Mouse (Mus musculus) cerebellum, postnatal 25 days (tissue): ENCODE results near the gene Cdc42ep2.
A peak's percentile ranks its signal among the peaks of the same experiment; 100 is the strongest.

Experiments
- DNase-seq, 2 experiments: peaks; one replicate each; pipeline ENCODE4 v3.0.0; 2021; ENCODE audit warnings: mixed read lengths in 2 of 2

Gene Cdc42ep2

DNA sequence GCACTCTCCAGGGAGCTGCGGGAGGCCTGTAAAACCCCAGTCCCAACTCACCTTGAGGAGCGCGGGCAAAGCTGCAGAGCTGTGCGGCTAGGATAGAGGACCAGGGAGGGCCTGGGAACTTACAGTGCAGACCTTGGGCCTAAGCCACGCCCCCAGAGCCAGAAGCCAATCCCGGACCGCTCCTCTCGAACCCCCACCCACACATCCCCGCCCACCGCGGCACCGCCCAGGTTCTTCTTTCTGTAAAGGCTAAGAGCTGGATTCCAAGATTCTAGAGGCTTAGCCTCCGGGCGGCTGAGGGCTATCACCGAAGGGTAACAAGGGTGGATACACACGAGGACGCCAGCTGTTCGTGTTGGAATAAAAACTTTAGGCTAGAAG, at the start of gene Cdc42ep2:
Gene Cdc42ep2, minus strand, starts transcription at position 104 of the 381 bp plus-strand sequence.
- DNase-seq = peak; percentile 96 to 99

- no peak for DNase-seq
These were observed 43.0 kb upstream of the Cdc42ep2 start for GRCm38 (mm10) chr19:5967664-5968063.

- no peak for DNase-seq
These were observed 42.2 kb upstream of the Cdc42ep2 start for GRCm38 (mm10) chr19:5966786-5967185.

DNA sequence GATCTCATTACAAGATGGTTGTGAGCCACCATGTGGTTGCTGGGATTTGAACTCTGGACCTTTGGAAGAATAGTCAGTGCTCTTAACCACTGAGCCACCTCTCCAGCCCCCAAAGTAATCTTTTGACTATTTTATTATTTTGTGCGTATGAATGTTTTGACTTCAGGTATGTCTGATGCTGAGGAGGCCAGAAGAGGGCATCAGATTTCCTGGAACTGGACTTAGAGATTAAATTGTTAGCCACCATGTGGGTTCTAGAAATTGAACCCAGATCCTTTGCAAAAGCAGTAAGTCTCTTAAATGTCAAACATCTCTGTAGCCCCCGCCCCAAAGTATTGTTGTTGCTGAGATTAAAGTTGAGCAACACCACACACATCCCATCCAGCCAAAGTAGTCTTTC, 41.3 kb upstream of the Cdc42ep2 start:
- no peak for DNase-seq

DNA sequence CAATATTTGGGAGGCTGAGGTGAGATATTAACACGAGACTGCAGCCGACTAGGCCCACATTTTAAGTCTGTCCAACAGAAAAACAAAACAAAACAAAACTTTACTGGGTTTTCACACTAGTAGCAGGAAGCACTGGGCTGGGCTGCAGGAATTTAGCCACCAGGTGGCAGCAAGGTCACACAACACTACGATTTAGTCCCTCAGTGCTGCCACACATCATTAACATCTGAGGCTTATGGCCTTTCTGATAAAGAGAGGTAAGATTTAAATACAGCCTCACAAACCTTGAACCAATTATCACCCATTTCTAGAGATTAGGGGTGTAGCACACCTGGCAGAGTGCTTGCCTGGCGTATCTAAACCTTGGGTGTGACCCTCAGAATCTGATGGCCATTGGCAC, 40.7 kb upstream of the Cdc42ep2 start:
- DNase-seq = peak; percentile 81 to 86

GRCm38 (mm10) chr19:5964804-5965203, 40.2 kb upstream of the Cdc42ep2 start:
- no peak for DNase-seq

DNA sequence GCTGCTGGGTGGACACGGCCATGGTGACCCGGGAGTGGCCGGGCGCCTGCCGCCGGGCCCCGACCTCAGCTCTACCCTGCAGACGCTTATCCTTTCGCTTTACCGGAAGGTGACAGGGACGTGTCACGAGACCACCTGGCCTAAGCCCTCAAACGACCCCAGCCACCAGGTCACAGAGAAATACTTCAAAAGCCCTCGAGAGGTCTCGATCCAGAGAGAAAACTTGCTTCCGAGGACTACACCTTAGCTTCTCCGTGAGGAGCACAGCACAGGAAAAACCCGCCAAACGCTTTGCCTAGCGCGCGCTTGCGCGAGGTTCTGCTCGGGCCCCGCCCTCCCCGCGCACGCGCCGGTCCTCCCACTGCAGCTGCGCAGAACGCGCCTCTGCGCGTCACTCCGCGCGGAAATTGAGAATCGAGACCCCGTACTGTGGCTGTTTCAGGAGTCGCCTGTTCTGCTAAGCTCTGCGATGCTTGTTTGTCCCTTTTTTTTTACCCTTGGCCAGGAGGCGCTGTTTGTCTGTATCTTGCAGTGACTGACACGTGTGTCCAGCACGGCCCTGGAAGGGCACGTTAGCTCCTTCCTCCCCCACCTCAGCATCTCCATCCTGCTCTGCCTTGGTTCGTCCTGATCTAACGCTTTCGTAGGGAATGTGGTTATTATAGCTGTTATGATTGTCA, 39.4 kb upstream of the Cdc42ep2 start, which contains the start of gene Pola2:
Gene Pola2, minus strand, starts transcription at position 320 of the 680 bp plus-strand sequence.
- DNase-seq = peak; percentile 92 to 94

GRCm38 (mm10) chr19:5962651-5963050, 38.0 kb upstream of the Cdc42ep2 start:
- no peak for DNase-seq

GRCm38 (mm10) chr19:5957371-5957770, 32.8 kb upstream of the Cdc42ep2 start:
- DNase-seq = no peak

DNA sequence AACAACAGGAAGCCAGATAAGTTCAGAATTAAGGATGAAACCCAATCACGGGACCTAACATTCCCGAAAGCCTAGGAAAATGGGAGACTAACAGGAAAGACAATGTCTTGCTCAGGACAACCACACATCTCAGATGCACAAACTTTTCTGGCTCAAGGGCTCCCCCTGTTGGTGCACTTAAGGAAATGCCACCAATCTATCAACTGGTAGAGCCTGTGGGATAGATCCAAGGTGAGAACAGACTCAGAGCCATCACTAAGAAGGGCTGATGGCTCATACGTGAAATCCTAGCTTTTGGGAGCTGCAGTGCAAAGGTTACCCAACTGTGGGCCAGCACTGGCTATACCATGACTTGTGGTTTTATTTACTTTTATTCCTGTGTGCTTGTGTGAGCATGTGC, 32.1 kb upstream of the Cdc42ep2 start:
- DNase-seq = peak; percentile 91

DNA sequence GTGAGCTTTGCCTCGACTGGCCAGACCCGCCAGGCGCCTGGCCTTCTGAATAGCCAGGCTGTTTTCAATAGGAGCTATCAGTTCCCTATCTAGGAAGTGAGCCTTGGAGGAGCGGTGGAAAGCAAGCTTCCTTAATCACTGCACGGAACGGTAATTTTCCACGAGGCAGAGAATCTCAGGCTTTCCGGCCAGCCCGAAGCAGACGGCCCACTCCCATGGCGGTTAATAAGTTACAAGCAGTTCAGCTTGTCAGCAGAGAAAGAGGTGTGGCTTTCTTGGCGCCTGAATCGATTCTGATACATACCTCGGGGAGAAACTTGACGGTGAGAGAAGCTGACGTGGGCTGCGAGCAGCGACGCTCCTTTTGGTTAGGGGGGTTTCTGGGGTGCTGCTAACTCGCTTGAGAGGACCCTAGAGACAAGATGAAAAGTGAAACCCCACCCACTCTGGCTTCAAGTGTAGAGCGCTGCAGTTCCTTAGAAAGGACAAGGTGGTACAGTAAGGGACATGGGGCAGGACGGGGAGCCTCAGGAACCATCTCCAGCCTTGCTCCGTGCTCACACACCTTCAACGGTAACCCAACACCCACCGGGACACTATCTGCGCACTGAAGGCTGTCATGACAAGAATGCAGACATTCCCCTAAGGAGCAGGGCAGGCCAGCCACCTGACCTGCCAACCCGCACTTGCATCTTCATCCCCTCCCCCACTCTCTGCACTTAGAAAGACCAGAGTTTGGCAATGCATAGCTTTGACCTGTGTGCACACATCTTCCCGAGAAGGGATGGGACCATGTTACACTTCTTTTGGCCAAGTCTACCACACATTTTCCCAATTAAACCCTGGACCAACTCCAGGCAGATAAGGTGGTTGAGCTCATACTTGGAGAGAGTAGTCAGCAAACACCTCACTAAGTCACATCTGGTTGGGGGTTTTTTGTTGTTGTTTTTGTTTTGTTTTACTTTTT, 31.4 kb upstream of the Cdc42ep2 start:
- no peak for DNase-seq

DNA sequence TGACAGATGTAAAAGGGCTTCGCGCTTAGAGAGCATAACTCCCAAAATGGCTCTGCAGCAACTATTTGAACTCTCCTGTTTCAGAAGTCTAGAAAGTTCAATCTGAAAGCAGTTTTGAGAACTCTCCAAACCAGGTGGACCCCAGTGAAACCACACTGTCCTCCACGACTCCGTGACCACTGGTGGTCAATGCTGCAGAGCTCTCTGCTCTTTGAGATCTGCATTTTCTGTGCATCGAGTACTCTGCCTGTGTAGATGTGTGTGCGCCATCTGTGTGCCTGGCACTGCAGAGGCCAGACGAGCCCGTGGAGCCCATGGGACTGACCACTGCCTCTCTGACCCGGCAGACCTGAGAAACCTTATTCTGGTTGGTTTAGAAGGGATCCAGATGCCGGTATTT, 30.3 kb upstream of the Cdc42ep2 start:
- no peak for DNase-seq

DNA sequence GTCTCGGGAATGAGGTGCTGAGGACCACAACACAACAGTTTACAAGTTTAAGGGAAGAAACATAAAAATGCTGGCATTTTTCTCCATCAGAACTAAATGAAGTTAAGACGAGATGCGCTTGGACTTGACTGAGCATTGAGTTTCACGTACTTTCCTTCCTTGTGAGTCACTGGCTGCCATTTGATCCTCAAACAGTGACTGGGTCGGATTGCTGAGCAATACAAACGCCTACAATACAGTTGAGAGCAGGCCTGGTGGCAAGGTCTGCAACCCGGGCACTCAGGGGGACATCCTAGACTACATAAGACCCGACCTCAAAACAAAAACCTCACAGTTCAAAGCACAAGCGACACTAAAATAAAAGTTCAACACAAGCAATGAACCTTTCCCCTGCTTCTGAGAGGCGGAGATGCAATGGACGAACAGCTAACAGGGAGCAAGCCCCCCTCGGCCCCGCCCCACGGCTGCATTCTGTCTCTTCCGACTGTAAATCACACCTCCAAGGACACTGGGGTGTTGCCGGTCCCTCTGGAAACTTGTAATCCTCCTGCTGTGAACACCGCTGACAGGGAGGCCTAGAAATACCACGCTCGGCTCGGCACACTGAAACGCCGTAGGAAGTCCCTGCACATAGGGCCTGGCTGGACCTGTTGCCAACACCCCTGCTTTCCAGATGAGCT, 29.6 kb upstream of the Cdc42ep2 start:
- DNase-seq = no peak

- no peak for DNase-seq
These were observed 28.7 kb upstream of the Cdc42ep2 start for GRCm38 (mm10) chr19:5953201-5953770.

DNA sequence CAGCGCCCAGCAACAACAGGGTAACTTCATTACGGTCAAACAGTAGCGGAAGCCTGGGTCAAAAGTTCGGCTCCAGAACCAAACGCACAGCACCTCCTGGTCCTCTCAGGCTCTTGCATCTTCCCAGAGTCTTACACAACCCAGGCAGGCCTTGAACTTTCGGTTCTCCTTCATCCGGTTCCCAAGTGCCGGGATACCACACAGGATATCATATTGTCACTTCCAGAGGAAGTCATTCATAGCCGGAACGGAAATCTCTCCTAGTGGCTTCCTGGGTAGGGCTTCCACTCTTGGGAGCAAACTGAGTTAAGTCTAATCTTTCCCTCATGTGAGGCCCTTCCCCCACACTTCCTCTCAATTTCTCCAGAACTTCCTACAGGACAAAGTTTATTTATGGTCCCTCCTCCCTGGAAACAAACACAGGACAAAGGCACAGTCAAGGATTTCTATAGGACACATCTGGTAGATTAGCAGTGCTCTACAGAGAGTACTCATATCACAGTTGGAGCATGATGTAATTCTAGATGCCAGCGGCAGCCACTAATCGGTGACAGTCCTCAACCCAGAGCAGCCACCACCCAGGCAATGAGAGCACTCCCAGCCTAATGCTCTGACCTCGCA, 27.6 kb upstream of the Cdc42ep2 start:
- no peak for DNase-seq

DNA sequence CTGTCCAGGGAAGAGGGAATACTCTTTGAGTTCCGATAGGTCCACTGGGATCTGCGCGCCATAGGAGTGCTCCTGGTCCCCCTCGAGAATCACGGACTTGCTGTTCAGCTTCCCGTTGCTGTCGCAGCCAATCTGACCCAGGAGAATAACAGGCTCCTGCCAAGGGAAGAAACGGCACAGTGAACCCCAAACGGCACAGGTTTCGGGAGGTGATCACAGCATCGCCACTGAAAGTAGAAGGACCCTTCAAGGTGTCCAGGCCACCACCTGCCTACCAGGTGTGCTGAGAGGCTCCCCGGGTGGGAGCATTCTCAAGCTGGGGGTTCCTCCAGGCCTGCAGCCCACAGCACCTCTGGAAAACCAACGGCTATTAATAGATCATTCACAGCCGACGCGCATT, 27.0 kb upstream of the Cdc42ep2 start:
- no peak for DNase-seq

- DNase-seq = no peak
These were observed 25.6 kb upstream of the Cdc42ep2 start for GRCm38 (mm10) chr19:5950218-5950617.

DNA sequence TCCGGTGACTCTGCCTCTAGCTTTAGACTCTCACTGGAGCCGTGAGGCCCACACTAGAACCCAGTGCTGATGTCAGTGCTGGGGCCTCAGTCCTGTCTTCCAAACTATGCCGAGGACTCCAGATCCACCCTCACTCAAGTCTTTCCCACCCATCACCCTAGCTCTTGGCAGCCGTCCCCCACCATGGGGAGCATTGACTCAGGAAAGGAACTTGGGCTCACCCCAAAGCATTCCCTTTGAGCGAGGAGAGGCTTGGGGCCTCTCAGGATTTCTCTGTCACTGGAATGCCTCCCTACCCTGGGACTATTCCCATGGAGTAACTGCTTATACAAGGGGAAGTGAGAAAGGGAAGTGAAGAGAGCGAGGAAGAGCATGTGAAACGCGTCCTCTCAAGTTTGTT, 21.3 kb upstream of the Cdc42ep2 start:
- DNase-seq = no peak

- no peak for DNase-seq
These were observed 20.4 kb upstream of the Cdc42ep2 start for GRCm38 (mm10) chr19:5945027-5945426.

GRCm38 (mm10) chr19:5944145-5944544, 19.5 kb upstream of the Cdc42ep2 start:
- DNase-seq = no peak

DNA sequence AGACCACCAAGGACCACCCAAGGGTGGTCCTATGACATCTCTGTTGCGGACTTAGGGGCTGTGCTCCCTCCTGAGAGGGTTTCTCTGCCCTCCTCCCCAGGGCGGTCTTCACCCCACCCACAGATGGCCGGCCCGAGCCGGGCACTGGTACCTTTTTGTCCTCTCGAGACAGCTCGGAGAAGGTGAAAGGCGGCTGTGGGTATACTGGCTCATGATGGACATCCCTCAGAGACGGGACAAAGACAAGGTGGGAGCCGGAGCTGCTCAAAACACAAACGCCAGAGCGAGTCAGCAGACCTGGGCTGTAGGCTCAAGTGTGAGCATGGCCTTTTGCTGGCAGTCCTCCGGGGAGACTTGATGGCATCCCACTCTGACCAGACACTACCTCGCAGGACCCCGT, 18.8 kb upstream of the Cdc42ep2 start:
- DNase-seq = no peak

DNA sequence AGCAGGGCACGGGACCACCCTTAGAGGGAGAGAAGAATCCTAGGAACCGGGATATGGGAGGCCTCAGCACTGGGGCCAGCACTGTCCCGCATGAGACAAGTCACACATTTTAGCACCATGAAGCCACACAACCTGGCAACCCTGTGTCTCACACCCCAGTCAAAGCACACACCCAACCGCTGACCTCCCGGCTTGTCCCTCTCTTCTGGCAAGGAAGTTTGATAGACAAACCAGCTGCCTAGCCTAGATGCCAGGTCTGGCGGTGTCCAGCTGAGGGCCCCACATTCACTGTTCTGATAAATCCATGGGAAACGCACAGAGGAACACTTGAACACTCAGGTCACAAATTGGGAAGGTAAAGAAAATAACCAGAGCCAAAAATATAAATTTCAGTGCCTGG, 18.0 kb upstream of the Cdc42ep2 start:
- DNase-seq = no peak

- DNase-seq = peak; percentile 57 to 62
These were observed 16.0 kb upstream of the Cdc42ep2 start for GRCm38 (mm10) chr19:5940656-5941055.
